Mouse (Mus musculus): ENCODE results near the gene Mag. TPM values are rescaled to one million over a fixed set of nuclear protein-coding genes. Genes with fewer than 3 reads are reported as not detected.
A peak's percentile ranks its signal among the peaks of the same experiment; 100 is the strongest.

Mag gene
- polyA plus RNA-seq, 1 experiment from 2014 or later = not detected

- H3K27me3 ChIP-seq (ENCODE audit: control insufficient read depth, insufficient read depth, low read length) = peaks cover 23% of the 10 kb centered on the region
- 0 out of 4 replicates have a peak, but pooled peaks cover 3 to 6% of the 10 kb centered on the region in 2 experiments for H3K4me1 ChIP-seq (ENCODE audit: control insufficient read depth in 2 of 2, insufficient read depth in 2 of 2, low read length in 2 of 2)
- no peaks in the 10 kb centered on the region for H3K36me3 ChIP-seq (ENCODE audit: control insufficient read depth, insufficient read depth, low read length)
- no peak within 1 kb of the TSS for H3K27ac ChIP-seq (replicated peaks in 1 of 2; ENCODE audit: control insufficient read depth in 1 of 2, insufficient read depth in 1 of 2, low read depth in 2 of 2, low read length in 2 of 2)
- H3K9me3 ChIP-seq (ENCODE audit: control insufficient read depth, low read length) = no peaks in the 10 kb centered on the region
- no peak within 1 kb of the TSS for H3K4me2 ChIP-seq (ENCODE audit: low read length)
- WGBS = 79% methylated on average over 12 of the region's 12 CpGs
- no peak within 1 kb of the TSS for H3K9ac ChIP-seq (ENCODE audit: low read length)
- H3K4me3 ChIP-seq (ENCODE audit: control insufficient read depth in 1 of 2, insufficient read depth in 1 of 2, low read depth in 1 of 2, low read length in 2 of 2) = no peak within 1 kb of the TSS
- no peak for ATAC-seq (ENCODE audit: insufficient number of reproducible peaks, insufficient read depth, low FRiP score, low read depth)
These were observed 53.2 kb downstream of the Mag start, which contains the start of gene Ffar1 for GRCm38 (mm10) chr7:30861464-30861863. TSS of gene Ffar1 (minus strand) at chr7:30861564.

- no peak for ATAC-seq (ENCODE audit: insufficient number of reproducible peaks, insufficient read depth, low FRiP score, low read depth)
These were observed 54.9 kb downstream of the Mag start for GRCm38 (mm10) chr7:30859635-30860402.

DNA sequence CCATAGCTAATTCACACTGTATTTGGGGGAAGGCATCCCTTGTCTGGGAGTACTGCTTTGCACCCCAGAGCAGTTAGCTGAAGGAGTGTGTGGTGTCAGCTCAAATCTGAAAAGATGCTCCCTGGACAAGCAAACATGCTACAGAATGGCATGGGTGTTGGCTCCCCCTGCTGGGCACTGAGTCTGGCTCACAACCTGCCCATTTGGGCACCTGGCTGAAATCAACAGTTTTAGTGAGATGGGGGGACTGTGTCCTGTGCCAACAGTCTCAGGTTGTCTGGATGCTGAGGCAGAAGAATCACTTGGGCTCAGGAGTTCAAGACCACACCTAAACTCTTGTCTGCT is 55.4 kb downstream of the Mag start:
- H3K36me3 ChIP-seq (ENCODE audit: control insufficient read depth, insufficient read depth, low read length) = no peaks in the 10 kb centered on the region
- no peak for ATAC-seq (ENCODE audit: insufficient number of reproducible peaks, insufficient read depth, low FRiP score, low read depth)
- no peak overlapping the region for H3K27ac ChIP-seq (replicated peaks in 1 of 2; ENCODE audit: control insufficient read depth in 1 of 2, insufficient read depth in 1 of 2, low read depth in 2 of 2, low read length in 2 of 2)
- peaks cover 6 to 8% of the 10 kb centered on the region in 2 experiments; a peak in 1 of 4 replicates for H3K4me1 ChIP-seq (ENCODE audit: control insufficient read depth in 2 of 2, insufficient read depth in 2 of 2, low read length in 2 of 2)
- H3K9me3 ChIP-seq (ENCODE audit: control insufficient read depth, low read length) = no peaks in the 10 kb centered on the region
- no peak overlapping the region for H3K4me2 ChIP-seq (ENCODE audit: low read length)
- no peak overlapping the region for H3K4me3 ChIP-seq (ENCODE audit: control insufficient read depth in 1 of 2, insufficient read depth in 1 of 2, low read depth in 1 of 2, low read length in 2 of 2)
- H3K9ac ChIP-seq (ENCODE audit: low read length) = no peak overlapping the region
- H3K27me3 ChIP-seq (ENCODE audit: control insufficient read depth, insufficient read depth, low read length) = peaks cover 35% of the 10 kb centered on the region

More at GRCm38 (mm10) chr7:30859635-30860402, 54.9 kb downstream of the Mag start:
- Histone ChIP-seq H3K27me3 (ENCODE audit: control insufficient read depth, insufficient read depth, low read length) (peaks cover 34% of the 10 kb centered on the region), H3K4me1 (ENCODE audit: control insufficient read depth in 2 of 2, insufficient read depth in 2 of 2, low read length in 2 of 2) (peaks cover 4 to 6% of the 10 kb centered on the region in 2 experiments; a peak in 1 of 4 replicates), H3K27ac (replicated peaks in 1 of 2; ENCODE audit: control insufficient read depth in 1 of 2, insufficient read depth in 1 of 2, low read depth in 2 of 2, low read length in 2 of 2) (no peak overlapping the region), H3K4me2 (ENCODE audit: low read length) (peak overlapping the region; percentile 34), H3K36me3 (ENCODE audit: control insufficient read depth, insufficient read depth, low read length) (no peaks in the 10 kb centered on the region), H3K9me3 (ENCODE audit: control insufficient read depth, low read length) (no peaks in the 10 kb centered on the region), H3K9ac (ENCODE audit: low read length) (no peak overlapping the region), H3K4me3 (ENCODE audit: control insufficient read depth in 1 of 2, insufficient read depth in 1 of 2, low read depth in 1 of 2, low read length in 2 of 2) (no peak overlapping the region)
- WGBS = 13% methylated on average over 15 of the region's 16 CpGs

- WGBS = 84% methylated on average over 1 of the region's 1 CpGs
- no peaks in the 10 kb centered on the region for H3K9me3 ChIP-seq (ENCODE audit: control insufficient read depth, low read length)
- no peak overlapping the region for H3K27ac ChIP-seq (replicated peaks in 1 of 2; ENCODE audit: control insufficient read depth in 1 of 2, insufficient read depth in 1 of 2, low read depth in 2 of 2, low read length in 2 of 2)
- H3K4me3 ChIP-seq (ENCODE audit: control insufficient read depth in 1 of 2, insufficient read depth in 1 of 2, low read depth in 1 of 2, low read length in 2 of 2) = no peak overlapping the region
- ATAC-seq (ENCODE audit: insufficient number of reproducible peaks, insufficient read depth, low FRiP score, low read depth) = no peak
- no peaks in the 10 kb centered on the region for H3K36me3 ChIP-seq (ENCODE audit: control insufficient read depth, insufficient read depth, low read length)
- H3K4me2 ChIP-seq (ENCODE audit: low read length) = no peak overlapping the region
- H3K27me3 ChIP-seq (ENCODE audit: control insufficient read depth, insufficient read depth, low read length) = peaks cover 31% of the 10 kb centered on the region
- no peak overlapping the region for H3K9ac ChIP-seq (ENCODE audit: low read length)
- H3K4me1 ChIP-seq (ENCODE audit: control insufficient read depth in 2 of 2, insufficient read depth in 2 of 2, low read length in 2 of 2) = peaks cover 0 to 8% of the 10 kb centered on the region in 2 experiments; a peak in 1 of 4 replicates
These were observed 56.9 kb downstream of the Mag start for GRCm38 (mm10) chr7:30857746-30858145.

- H3K4me2 ChIP-seq (ENCODE audit: low read length) = no peak within 1 kb of the TSS
- no peak within 1 kb of the TSS for H3K9ac ChIP-seq (ENCODE audit: low read length)
- WGBS = 46% methylated on average over 6 of the region's 6 CpGs
- no peak within 1 kb of the TSS for H3K4me3 ChIP-seq (ENCODE audit: control insufficient read depth in 1 of 2, insufficient read depth in 1 of 2, low read depth in 1 of 2, low read length in 2 of 2)
- peaks cover 0 to 8% of the 10 kb centered on the region in 2 experiments; a peak in 1 of 4 replicates for H3K4me1 ChIP-seq (ENCODE audit: control insufficient read depth in 2 of 2, insufficient read depth in 2 of 2, low read length in 2 of 2)
- H3K36me3 ChIP-seq (ENCODE audit: control insufficient read depth, insufficient read depth, low read length) = no peaks in the 10 kb centered on the region
- H3K9me3 ChIP-seq (ENCODE audit: control insufficient read depth, low read length) = no peaks in the 10 kb centered on the region
- H3K27me3 ChIP-seq (ENCODE audit: control insufficient read depth, insufficient read depth, low read length) = peaks cover 17% of the 10 kb centered on the region
- H3K27ac ChIP-seq (replicated peaks in 1 of 2; ENCODE audit: control insufficient read depth in 1 of 2, insufficient read depth in 1 of 2, low read depth in 2 of 2, low read length in 2 of 2) = no peak within 1 kb of the TSS
- ATAC-seq (ENCODE audit: insufficient number of reproducible peaks, insufficient read depth, low FRiP score, low read depth) = no peak
These were observed 58.6 kb downstream of the Mag start, which contains the start of gene Ffar3 for GRCm38 (mm10) chr7:30856078-30856477. TSS of gene Ffar3 (minus strand) at chr7:30856178.

GRCm38 (mm10) chr7:30851421-30851820 is 63.3 kb downstream of the Mag start:
- Histone ChIP-seq H3K4me2 (ENCODE audit: low read length) (no peak overlapping the region), H3K36me3 (ENCODE audit: control insufficient read depth, insufficient read depth, low read length) (no peaks in the 10 kb centered on the region), H3K4me3 (ENCODE audit: control insufficient read depth in 1 of 2, insufficient read depth in 1 of 2, low read depth in 1 of 2, low read length in 2 of 2) (no peak overlapping the region), H3K27me3 (ENCODE audit: control insufficient read depth, insufficient read depth, low read length) (peaks cover 12% of the 10 kb centered on the region), H3K4me1 (ENCODE audit: control insufficient read depth in 2 of 2, insufficient read depth in 2 of 2, low read length in 2 of 2) (peaks cover 0 to 5% of the 10 kb centered on the region in 2 experiments; a peak in 1 of 4 replicates), H3K9ac (ENCODE audit: low read length) (no peak overlapping the region), H3K27ac (replicated peaks in 1 of 2; ENCODE audit: control insufficient read depth in 1 of 2, insufficient read depth in 1 of 2, low read depth in 2 of 2, low read length in 2 of 2) (no peak overlapping the region), H3K9me3 (ENCODE audit: control insufficient read depth, low read length) (no peaks in the 10 kb centered on the region)
- ATAC-seq (ENCODE audit: insufficient number of reproducible peaks, insufficient read depth, low FRiP score, low read depth) = no peak
- WGBS = 74% methylated on average over 1 of the region's 1 CpGs

Data from heart, embryonic 14.5 days (tissue).